Mouse (Mus musculus) kidney, postnatal 0 days (tissue): ENCODE data around the gene Slc27a2. TPM values are rescaled to one million over a fixed set of nuclear protein-coding genes. Genes with fewer than 3 reads are reported as not detected.

ENCODE experiments used
- ATAC-seq: fragments of 200-750 bp; cut with Nextera tagmentation; replicated peaks from 2 replicates; pipeline ENCODE4 v1.8.0; 2017; ENCODE audit warnings: low read depth, moderate number of reproducible peaks, moderate TSS enrichment, moderate library complexity; ENCODE audit not compliant: low FRiP score
- DNase-seq: peaks from one replicate; pipeline ENCODE4 v3.0.0-alpha.2; 2016; ENCODE audit warnings: low spot score
- H3K27ac ChIP-seq: fragments of 300-500 bp; sonication (generic); 2 replicates; pipeline ENCODE4 v1.5.1; 2014; ENCODE audit warnings: mild to moderate bottlenecking
- H3K27me3 ChIP-seq: fragments of 300-500 bp; sonication (generic); 2 replicates; pipeline ENCODE4 v1.6.1; 2014; ENCODE audit warnings: low read length, mixed read lengths; ENCODE audit not compliant: insufficient read depth
- H3K36me3 ChIP-seq: fragments of 300-500 bp; sonication (generic); 2 replicates; pipeline ENCODE4 v1.6.1; 2014; ENCODE audit warnings: low read length, mixed read lengths; ENCODE audit not compliant: insufficient read depth
- H3K4me1 ChIP-seq: fragments of 300-500 bp; sonication (generic); replicated peaks from 2 replicates; pipeline ENCODE4 v1.6.1; 2014; ENCODE audit warnings: antibody characterized with exemption, low read length, mixed read lengths; ENCODE audit not compliant: insufficient read depth
- H3K4me2 ChIP-seq: fragments of 300-500 bp; sonication (generic); 2 replicates; pipeline ENCODE4 v1.6.1; 2014; ENCODE audit warnings: mild to moderate bottlenecking, low read length, moderate library complexity, mixed read lengths
- H3K4me3 ChIP-seq: fragments of 300-500 bp; sonication (generic); replicated peaks from 2 replicates; pipeline ENCODE4 v1.5.1; 2014; ENCODE audit warnings: low read depth, low read length
- H3K9ac ChIP-seq: fragments of 300-500 bp; sonication (generic); 2 replicates; pipeline ENCODE4 v1.6.1; 2014; ENCODE audit warnings: low read depth, low read length
- H3K9me3 ChIP-seq: fragments of 300-500 bp; sonication (generic); replicated peaks from 2 replicates; pipeline ENCODE4 v1.6.1; 2016; ENCODE audit warnings: low read length, inconsistent platforms, mixed read lengths
- CTCF ChIP-seq: IDR thresholded peaks from 2 replicates; pipeline ENCODE4 v1.5.1; 2016; ENCODE audit warnings: antibody characterized with exemption, low read depth, mild to moderate bottlenecking, moderate library complexity
- WGBS: fragments of 180-500 bp; shearing (Covaris S2); extraction: QIAGEN DNeasy Blood & Tissue Kit; methylation state at CpG from one replicate; pipeline ENCODE4 v1.1.7; 2014; 5-methylcytosine and 5-hydroxymethylcytosine counted together
- polyA plus RNA-seq: library from polyadenylated mRNA; unstranded; fragments of >200 nt; fragmentation: Nextera tagmentation; extraction: Ambion mirVana; gene quantifications from 2 replicates; pipeline ENCODE4 v1.2.1, GENCODE M21; 2015

The Slc27a2 gene
- polyA plus RNA-seq, 1 experiment from 2014 or later, result 214 TPM

GRCm38 (mm10) chr2:126622455-126622854 is 70.2 kb downstream of the Slc27a2 start:
- Histone ChIP-seq H3K4me2 (no peak overlapping the region), H3K27ac (no peak overlapping the region), H3K4me1 (no peaks in the 10 kb centered on the region), H3K4me3 (no peak overlapping the region), H3K9ac (no peak overlapping the region), H3K9me3 (no peaks in the 10 kb centered on the region), H3K27me3 (no peaks in the 10 kb centered on the region), H3K36me3 (no peaks in the 10 kb centered on the region)
- no peak for DNase-seq
- no peak for ATAC-seq
- 56% methylated on average over 2 of the region's 2 CpGs for WGBS
- no peak for TF ChIP-seq CTCF

- ATAC-seq (no peak), DNase-seq (no peak)
- Histone ChIP-seq H3K4me2 (no peak overlapping the region), H3K36me3 (no peaks in the 10 kb centered on the region), H3K4me1 (no peaks in the 10 kb centered on the region), H3K9me3 (no peaks in the 10 kb centered on the region), H3K27me3 (no peaks in the 10 kb centered on the region), H3K4me3 (no peak overlapping the region), H3K9ac (no peak overlapping the region), H3K27ac (no peak overlapping the region)
- TF ChIP-seq CTCF, result no peak
Measured at GRCm38 (mm10) chr2:126623138-126623537, 70.9 kb downstream of the Slc27a2 start.

- ATAC-seq (no peak), DNase-seq (no peak)
- H3K4me3 ChIP-seq, result no peak overlapping the region
- H3K4me2 ChIP-seq, result no peak overlapping the region
- no peak overlapping the region for H3K9ac ChIP-seq
- no peak overlapping the region for H3K27ac ChIP-seq
- no peak for TF ChIP-seq CTCF
- no peaks in the 10 kb centered on the region for H3K9me3 ChIP-seq
- H3K27me3 ChIP-seq, result no peaks in the 10 kb centered on the region
- peaks cover 2% of the 10 kb centered on the region; the same call in 1 of the 2 replicates for H3K36me3 ChIP-seq
- no peaks in the 10 kb centered on the region for H3K4me1 ChIP-seq
- 86% methylated on average over 9 of the region's 9 CpGs for WGBS
Measured at GRCm38 (mm10) chr2:126628455-126628995, 76.3 kb downstream of the Slc27a2 start.

- Histone ChIP-seq H3K9ac (no peak overlapping the region), H3K4me2 (no peak overlapping the region), H3K27me3 (no peaks in the 10 kb centered on the region), H3K4me1 (no peaks in the 10 kb centered on the region), H3K9me3 (no peaks in the 10 kb centered on the region), H3K36me3 (peaks cover 5% of the 10 kb centered on the region; the same call in 1 of the 2 replicates), H3K27ac (no peak overlapping the region), H3K4me3 (no peak overlapping the region)
- peak; percentile 49; the same call in 1 of the 2 replicates for TF ChIP-seq CTCF
- DNase-seq (peak; percentile 13), ATAC-seq (peak; percentile 66)
- 83% methylated on average over 2 of the region's 2 CpGs for WGBS
Measured at GRCm38 (mm10) chr2:126633165-126633564, 81.0 kb downstream of the Slc27a2 start.

DNA sequence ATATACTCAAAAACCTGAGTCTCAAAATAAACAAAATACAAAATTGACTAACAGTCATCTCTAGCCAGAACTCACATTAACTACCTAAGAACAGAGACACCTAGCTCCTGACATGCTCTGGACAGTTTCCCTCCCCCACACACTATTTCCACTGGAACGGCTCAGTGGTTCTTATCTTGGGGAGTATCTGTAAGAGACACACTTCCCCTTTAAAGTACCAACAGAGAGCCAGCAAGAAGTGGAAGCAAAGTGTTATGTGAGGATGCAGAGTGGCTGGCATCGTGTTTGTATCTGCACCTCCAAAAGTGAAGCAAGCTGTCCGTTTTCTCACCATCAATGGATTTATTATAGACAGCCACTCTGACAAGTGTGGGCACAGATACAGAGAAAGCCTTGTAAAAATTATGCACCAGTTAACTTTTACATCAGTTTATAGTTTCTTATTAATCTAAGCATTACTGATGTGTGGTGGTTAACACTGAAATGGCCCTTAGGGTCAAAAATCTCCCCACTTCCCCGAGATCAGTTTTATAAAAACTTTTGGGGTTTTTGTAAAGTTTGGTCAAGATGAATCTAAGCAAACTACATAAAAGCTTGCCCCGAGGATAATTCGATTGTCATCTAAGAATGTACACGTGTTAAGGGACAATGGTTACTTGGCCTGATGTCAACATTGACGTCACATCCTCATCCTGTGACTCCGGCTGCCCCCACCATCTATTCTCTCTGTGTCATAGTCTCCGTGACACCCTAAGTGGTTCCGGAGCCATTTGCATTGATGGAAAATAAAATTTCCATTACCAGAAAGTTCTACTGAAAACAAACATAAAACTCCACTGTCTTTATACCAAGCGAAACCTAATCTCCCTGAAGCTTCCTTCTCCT is 84.0 kb downstream of the Slc27a2 start:
- no peaks in the 10 kb centered on the region for H3K9me3 ChIP-seq
- H3K4me2 ChIP-seq, result no peak overlapping the region
- no peak overlapping the region for H3K9ac ChIP-seq
- no peak for TF ChIP-seq CTCF
- ATAC-seq, result no peak
- no peaks in the 10 kb centered on the region for H3K4me1 ChIP-seq
- 51% methylated on average over 12 of the region's 12 CpGs for WGBS
- peaks cover 19% of the 10 kb centered on the region; the same call in 1 of the 2 replicates for H3K36me3 ChIP-seq
- no peaks in the 10 kb centered on the region for H3K27me3 ChIP-seq
- H3K4me3 ChIP-seq, result no peak overlapping the region
- H3K27ac ChIP-seq, result peak overlapping the region; percentile 22; the same call in 1 of the 2 replicates
- peak; percentile 46 for DNase-seq

Other genes starting within 250 kb of the Slc27a2 start
- gene Atp8b4, start 51.7 kb upstream of the Slc27a2 start, polyA plus RNA-seq, result 0.12 and 0.18 TPM in 2 replicates
- gene Hdc, start 66.9 kb downstream of the Slc27a2 start, polyA plus RNA-seq, result 223 and 250 TPM in 2 replicates
- gene Gabpb1, start 123.9 kb downstream of the Slc27a2 start, polyA plus RNA-seq, result 36.7 and 40.7 TPM in 2 replicates
- gene Usp8, start 154.9 kb downstream of the Slc27a2 start, polyA plus RNA-seq, result 35.7 and 42.1 TPM in 2 replicates
- 2.9 and 3.0 TPM in 2 replicates for gene Usp50, start 231.1 kb downstream of the Slc27a2 start, polyA plus RNA-seq